Mouse (Mus musculus) fibroblast of lung, adult 2 months (primary cell): ENCODE measurements around the gene 4930467E23Rik.
A peak's percentile ranks its signal among the peaks of the same experiment; 100 is the strongest.
"Not testable (repeated sequence)": the region's sequence is repeated elsewhere in the genome, so short reads cannot be mapped to it uniquely, and the experiment has no call there.

ENCODE experiments used
- DNase-seq: peaks from one replicate; pipeline ENCODE4 v3.0.0-alpha.2; 2011; ENCODE audit warnings: low read depth

Gene 4930467E23Rik

DNA sequence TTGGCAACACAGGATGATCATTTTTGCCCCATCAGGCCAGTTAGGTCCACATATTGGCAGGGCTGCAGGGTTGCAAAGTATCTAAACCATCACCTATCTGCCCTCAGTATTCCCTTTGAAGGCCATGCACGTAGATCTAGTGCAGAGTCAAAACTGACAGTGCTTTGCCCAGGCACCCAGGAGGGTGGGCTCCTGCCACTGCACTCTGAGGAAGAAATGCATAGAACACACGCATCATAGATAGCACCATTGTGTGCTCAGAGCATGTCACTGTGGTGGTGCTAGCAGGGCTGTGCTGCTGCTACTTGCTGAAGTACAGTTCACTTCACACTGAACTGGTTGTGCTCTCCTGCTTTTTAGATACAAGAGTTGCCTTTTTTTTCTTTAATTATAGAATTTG lies at the start of gene 4930467E23Rik:
Gene 4930467E23Rik (plus strand): TSS at position 301 of the 400 bp plus-strand sequence.
- DNase-seq: not testable (repeated sequence)

DNA sequence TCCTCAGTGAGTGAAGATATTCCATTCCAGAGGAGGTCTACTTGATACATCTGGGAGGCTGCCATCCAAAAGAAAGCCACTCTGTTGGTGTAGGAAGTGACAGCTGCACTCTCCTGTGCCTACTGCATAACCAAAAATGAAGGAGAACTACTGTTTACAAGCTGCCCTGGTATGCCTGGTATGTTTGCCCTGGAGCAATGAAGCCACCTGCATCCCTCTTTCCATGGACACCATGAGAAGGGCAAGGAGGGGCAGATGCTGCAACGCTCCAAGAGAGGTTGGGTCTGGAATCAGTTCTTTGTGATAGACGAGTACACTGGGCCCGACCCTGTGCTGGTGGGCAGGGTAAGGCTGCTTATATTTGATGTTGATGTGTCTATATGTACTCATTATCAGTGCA lies 47.1 kb upstream of the 4930467E23Rik start:
- not testable (repeated sequence) for DNase-seq

DNA sequence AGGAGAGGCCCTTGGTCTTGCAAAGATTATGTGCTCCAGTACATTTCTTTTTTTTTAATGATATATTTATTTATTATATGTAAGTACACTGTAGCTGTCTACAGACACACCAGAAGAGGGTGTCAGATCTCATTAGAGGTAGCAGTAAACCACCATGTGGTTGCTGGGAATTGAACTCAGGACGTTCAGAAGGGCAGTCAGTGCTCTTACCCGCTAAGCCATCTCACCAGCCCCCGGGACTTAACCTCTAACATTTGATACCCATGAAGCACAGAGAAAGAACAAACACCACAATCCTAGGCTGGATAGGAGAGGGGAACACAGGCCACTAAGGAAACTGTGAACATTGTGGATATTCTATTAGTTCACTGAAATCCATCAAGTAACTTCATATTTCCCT lies 43.9 kb upstream of the 4930467E23Rik start:
- not testable (repeated sequence) for DNase-seq

DNA sequence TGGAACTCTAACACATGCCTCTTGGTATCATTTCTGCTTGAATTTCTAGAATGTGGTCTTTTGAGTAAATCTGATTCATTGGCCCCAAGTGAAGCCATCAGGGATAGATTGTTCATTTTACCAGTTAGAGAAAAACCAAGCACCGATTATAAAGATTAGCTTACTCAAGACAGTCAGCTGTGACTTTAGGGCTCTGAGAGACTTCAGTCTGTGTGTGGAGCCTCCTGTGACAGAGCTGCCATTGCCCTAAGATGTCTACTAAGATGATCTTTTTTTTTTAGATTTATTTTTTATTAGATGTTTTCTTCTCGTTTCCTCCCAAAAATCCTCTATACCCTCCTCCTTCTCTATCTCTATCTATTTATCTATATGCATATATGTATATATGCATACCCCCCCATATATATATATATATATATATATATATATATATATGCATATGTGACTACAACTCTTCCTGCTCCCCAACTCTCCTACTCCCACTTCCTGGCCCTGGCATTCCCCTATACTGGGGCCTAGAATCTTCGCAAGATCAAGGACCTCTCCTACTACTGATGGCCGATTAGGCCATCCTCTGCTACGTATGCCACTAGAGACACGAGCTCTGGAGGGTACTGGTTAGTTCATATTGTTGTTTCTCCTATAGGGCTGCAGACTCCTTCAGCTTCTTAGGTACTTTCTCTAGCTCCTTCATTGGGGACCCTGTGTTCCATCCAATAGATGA lies 40.4 kb upstream of the 4930467E23Rik start:
- not testable (repeated sequence) for DNase-seq

DNA sequence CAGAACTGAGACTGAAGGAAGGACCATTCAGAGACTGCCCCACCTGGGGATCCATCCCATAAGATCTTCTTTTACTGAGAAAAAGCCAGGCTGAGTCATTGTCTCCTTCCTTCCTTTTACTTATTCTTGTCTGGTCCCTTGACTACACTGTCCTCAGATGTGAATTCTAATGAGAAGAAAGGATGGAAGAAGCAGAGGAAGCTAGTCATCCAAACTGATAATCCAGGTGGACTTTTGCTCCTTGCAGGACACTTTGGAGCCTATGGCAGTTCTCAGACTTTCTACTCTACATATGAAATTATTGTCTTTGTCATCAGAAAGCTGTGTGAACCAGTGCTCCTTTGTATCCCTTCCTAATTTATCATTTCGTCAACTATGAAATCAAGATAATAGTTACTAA lies 39.6 kb upstream of the 4930467E23Rik start:
- DNase-seq: not testable (repeated sequence)

DNA sequence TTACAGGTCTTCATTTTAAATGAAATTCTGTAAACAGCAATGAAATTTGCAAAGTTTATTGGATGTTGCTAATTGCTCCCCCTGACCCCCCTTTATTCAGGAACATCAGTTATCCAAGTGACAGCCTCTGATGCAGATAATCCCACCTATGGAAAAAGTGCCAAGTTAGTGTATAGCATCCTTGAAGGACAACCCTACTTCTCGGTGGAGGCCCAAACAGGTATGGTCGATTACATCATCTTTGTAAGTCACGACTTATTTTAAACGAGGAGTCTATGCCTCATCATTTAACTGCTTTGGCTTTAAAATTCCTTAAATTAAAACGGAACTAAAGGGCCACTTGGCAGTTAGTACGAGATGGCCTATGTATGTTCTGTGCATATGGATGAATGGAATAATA lies 38.0 kb upstream of the 4930467E23Rik start:
- not testable (repeated sequence) for DNase-seq

DNA sequence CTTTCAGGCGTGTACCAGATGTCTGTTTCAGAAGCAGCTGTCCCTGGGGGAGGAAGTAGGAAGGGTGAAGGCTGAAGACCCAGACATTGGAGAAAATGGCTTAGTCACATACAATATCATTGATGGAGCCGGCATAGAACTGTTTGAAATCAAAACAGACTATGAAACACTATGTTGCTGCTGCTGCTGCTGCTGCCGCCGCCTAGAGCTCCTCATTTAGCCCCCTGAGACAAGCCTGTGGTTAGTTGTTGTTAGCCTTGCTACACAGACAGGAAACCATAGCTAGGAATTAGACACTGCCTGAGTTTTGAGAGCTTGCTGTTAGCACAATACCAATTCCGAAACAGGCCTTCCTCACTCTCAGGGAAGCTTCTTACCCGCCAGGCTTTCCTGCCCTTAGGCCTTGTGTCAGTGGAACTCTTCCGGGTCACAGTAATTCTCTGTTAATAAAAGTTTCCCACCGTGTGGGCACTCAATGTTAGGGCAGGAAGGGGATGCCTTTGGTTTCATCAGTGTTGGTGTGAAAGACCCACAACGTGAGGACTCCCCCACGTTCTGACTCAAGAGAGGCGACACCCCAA lies 31.8 kb upstream of the 4930467E23Rik start:
- DNase-seq: not testable (repeated sequence)

DNA sequence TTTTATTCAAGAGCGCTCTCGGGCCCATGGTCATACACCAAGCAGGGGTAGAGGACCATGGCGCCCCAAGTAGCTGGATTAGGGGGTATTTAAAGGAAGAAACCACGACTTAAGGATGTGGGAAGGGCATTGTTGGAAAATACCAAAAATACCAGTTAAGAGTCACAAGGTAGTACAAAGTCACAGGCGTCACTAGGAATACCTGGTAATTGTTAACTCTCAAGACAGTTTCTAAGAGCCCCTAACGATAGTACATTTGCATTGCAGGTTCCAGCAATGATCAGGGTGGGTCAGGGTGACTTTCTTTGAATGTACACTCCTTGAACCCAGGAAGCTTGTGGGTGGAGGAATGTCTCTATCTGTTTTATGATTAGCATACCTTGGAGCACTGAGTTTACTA lies 31.3 kb upstream of the 4930467E23Rik start:
- not testable (repeated sequence) for DNase-seq

DNA sequence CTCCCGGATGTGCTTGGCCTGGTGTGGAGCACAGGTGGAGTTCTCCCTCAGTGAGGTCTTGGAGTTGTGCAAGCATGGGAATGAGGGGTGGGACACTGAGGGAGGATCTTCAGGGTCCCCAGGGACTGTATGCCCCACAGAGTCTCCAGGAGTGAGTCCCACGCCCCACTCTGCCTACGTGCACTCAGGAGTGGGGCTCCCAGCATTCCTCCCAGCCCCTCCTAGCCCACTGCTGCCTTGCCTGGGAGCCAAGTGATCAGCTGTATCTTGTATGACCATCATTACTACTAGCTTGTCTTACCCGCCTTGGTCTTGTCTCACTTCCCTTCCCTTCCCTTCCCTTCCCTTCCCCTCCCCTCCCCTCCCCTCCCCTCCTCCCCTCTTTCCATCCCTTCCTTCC lies 30.7 kb upstream of the 4930467E23Rik start:
- DNase-seq: not testable (repeated sequence)

DNA sequence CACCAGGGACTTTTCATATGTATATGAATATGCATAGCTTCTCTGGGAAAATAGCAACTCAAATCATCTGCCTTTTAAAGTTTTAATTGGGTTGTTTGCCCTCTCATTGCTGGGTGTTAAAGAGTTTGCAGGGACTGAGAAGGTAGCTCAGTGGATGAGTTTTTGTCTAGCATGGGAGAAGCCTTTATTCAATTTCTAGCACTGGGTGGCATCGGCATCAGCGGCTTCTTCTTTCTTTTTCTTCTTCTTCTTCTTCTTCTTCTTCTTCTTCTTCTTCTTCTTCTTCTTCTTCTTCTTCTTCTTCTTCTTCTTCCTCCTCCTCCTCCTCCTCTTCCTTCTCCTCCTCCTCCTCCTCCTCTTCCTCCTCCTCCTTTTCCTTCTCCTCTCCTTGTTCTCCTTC lies 28.1 kb upstream of the 4930467E23Rik start:
- not testable (repeated sequence) for DNase-seq

DNA sequence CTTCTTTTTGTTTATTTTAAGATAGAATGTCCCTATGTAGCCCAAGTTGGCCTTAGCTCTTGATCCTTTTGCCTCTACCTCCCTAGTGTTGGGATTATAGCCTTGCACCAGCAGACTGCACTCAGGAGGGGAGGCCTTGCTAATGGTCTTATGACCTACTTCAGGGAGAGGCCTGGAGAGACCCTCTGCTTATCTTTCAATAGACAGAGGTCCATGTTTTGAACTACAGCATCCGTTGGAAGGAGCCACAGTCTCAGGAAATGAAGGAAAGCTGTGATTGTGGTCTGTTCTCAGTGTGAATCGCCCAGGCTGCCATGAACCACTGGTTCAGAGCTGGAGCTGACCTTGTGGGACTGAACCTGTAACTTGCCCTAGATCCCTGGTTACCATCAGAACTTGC lies 27.1 kb upstream of the 4930467E23Rik start:
- not testable (repeated sequence) for DNase-seq

DNA sequence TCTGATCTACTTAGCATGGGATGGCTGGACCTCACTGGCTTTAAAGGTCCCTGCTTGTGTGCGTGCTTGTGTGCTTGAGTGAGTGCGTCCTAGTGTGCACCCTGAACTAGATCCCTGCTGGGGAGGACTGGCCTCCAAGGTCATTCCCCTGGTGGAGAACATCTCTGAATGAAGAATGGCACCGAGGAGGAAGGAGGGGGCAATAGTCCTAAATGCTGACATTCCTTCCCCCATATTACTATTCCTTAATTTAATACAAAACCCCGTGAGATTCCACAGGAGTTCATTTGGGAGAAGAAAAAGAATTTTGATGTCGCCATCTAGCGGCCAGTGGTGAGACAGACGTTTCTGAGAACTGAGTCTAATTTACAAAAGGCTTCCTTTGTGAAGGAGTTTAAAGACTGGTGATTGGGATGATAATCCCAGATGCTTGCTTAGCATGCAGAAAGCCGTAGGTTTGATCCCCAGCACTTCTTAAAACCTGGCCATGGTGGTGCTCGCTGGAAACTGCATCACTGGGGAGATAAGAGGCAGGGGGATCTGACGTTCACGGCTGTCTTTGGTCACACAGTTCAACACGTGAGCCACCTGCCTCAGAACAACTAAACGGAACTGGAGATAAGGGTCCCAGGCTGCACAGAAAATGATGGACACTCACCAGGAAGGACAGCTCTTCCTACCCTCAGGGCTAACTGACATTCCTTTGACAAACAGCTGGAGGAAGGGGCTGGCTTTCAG lies 26.2 kb upstream of the 4930467E23Rik start:
- DNase-seq: peak; percentile 42

DNA sequence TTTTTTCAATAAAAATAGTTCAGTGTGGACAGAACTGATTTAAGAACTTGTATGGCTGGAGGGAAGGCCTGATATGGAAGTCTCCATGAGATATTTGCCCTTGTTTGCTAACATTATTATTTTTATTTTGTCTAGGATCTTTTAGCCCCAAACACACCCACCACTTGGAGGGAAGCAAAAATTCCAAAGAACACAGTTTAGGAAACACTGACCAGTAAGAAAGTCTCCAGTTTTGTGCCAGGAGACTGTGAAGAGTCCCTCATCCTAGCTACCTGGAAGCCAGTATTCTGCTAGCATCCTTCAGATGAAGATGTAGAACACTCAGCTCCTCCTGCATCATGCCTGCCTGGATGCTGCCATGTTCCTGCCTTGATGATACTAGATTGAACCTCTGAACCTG lies 25.5 kb upstream of the 4930467E23Rik start:
- DNase-seq: not testable (repeated sequence)

DNA sequence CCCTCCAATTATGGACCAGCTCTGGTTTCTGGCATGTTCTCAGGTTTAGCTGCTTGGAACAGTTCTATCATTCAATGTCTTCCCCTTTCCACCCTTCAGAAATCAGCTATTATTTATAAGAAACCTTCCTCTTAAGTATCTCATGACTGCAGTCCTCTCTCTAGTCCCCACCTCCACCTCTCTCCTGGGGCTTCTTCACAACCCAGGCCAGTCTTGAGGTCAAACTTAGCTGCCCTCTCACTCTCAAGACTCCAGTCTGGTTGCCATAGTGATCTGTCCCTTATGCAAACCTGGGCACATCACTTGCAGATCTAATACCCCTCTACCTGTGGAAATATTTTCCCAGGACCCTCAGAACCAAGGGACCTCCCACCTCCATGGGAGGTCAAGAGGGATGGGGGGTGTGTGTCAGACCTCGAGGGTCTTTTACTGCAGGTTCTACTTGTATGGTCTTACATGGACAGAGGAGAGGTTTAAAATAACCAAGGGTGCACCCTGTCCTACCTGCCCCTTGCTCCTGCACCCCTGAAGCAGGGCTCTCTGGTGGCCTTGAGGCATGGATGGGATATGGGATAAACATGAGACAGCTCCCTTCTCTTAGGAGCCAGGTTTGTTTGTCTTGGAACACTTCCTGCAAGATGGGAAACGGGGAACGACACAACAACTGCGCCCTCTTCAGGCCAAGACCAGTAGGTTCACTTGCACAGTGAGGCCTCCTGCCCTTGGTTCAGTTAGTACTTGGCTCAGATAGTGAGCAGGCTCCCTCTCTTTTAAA lies 24.7 kb upstream of the 4930467E23Rik start:
- DNase-seq: not testable (repeated sequence)

DNA sequence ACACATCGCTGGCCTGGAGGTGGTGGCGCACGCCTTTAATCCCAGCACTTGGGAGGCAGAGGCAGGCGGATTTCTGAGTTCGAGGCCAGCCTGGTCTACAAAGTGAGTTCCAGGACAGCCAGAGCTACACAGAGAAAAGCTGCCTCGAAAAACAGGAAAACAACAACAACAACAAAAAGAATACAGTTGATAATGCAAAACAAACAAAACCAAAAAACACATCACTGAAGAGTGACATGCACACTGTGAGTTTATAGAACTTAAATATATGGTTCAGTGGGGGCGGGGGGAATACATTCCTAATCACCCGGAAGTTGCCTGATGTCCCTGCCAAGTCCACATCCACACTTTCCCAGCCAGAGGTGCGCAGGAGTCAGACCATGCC lies 24.2 kb upstream of the 4930467E23Rik start:
- DNase-seq: not testable (repeated sequence)

DNA sequence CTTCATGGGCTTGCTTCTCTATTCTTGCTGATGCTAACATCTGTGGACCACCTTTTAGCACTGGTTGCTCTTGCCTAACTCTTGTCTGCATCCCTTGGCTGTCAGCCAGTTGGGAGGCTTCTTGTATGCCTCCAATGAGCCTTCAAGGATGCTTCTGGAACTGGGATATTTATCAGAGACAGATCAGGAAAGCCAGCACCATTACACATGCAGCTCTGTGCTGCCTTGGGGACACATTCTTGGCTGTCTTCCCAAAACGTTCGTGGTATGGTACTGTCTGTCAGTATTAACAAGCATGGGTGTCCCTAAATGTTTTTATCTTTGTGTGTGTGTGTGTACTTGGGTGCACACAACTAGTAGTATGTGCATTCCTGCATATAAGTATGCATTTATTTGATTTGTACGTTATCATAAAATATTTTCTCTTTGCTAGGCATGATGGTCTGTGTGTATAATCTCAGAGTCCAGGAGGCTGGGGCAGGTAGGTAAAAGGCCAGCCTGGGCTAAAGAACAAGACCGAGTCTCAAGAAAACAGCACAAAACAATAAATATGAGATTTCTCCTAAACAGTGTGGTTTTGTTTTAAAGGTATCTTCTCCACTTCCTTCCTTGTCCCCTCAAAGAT lies 23.2 kb upstream of the 4930467E23Rik start:
- not testable (repeated sequence) for DNase-seq

DNA sequence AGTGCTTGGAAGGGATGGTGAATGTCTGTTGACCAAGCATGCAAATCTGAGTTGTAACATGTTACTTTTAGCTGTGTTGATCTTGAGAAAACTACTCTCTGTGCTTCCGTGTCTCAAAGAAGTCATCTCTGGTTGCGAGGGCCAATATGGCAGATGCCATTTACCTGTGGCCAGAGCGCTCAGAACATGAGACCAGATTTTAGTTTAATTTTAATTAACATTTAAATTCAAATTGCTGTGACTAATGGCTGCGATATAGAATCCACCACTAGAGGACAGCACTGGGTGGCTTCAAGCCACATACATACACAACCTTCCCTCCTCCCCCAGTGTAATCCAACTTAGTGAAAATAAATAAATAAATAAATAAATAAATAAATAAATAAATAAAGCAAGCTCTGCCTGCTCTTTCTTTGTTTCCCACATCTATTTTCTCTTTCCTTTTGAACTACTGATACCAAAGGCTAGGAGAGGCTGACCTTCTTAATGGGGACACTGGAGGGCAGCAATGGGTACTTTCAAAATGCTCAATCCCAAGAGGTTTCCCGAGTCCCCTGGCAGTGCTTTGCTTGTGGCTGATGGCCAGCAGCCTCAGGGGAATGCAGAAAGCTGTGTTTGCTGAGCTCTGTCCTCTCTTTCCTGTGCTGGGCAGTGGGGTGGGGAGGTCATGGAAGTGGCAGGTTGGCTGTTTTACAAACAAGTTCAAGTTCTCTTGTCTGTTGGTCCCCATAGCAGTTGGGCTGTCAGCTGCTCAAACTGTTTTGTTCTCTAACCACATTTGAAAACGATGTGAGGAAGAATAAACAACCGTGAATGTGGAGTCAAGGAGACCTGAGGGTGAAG lies 22.2 kb upstream of the 4930467E23Rik start:
- not testable (repeated sequence) for DNase-seq

DNA sequence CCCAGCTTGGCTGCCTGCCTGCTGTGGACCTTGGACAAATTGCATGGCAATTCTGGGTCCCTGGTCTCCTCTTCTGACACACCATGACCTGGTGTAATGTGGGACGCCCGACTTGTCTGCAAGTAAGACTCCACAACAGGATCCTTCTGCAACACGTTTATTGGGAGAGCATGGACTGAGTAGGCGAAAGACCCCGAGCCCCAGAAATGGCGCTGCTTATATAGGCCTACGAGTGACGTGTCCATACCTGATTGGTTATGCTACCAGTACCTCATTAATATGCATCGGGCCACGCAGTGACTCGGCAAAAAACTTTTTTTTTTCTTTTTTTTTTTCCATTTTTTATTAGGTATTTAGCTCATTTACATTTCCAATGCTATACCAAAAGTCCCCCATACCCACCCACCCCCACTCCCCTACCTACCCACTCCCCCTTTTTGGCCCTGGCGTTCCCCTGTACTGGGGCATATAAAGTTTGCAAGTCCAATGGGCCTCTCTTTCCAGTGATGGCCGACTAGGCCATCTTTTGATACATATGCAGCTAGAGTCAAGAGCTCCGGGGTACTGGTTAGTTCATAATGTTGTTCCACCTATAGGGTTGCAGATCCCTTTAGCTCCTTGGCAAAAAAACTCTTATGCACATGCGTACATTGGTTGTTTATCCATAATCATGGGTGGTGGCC lies 21.5 kb upstream of the 4930467E23Rik start:
- not testable (repeated sequence) for DNase-seq

DNA sequence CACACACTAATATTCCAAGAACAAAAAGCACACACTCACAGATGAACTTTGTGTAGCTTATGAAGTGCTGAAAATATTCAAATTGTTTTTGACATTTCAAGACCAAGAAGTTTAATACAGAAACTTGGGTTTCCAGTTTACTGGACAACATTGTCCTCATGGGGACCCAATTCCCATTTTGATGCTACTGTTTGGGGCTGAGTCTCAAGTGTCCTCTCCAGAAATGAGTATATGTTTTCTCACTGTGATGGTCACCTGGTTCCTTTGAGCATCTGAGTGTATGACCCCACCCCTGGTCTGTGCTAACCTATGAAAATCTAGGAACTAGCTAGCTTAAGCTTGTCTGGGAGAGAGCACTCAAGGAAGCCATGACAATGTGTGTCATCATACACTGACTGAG lies 20.4 kb upstream of the 4930467E23Rik start:
- DNase-seq: not testable (repeated sequence)

DNA sequence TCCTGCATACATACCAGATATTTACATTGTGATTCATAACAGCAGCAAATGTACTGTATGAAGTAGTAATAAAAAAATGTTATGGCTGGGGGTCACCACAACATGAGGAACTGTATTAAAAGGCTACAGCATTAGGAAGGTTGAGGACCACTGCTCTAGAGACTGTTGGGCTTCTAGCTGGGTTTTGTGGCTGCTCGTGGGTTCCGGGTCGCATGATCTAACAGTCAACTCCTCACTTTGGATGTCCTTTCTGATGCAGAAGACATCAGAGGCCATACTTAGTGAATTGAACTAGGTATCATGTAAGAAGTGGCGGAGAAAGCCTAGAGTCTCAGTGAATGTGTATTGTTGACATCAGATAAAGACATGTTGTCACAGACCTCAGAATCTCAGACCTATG lies 19.9 kb upstream of the 4930467E23Rik start:
- DNase-seq: not testable (repeated sequence)
